ENCODE assay signal across 8 mouse cellular contexts in genomic region chr12:40445648-40446449, GRCm38 (mm10). TPM values are rescaled to one million over a fixed set of nuclear protein-coding genes. Genes with fewer than 3 reads are reported as not detected.
DNase-seq lines count a peak whose midpoint lies in the region; ATAC-seq and TF ChIP-seq lines count a peak whose summit lies in the region.

Gene Zfp277, minus strand, starts transcription at chr12:40445902.
Gene Dock4, plus strand, starts transcription at chr12:40445952.

- H3K4me3 ChIP-seq in MEL (ENCODE audit: control insufficient read depth in 1 of 2, insufficient read depth in 1 of 2, low read depth in 2 of 2, low read length in 2 of 2): peak within 1 kb of the TSS; percentile 87
- peak within 1 kb of the TSS; percentile 83 for H3K4me3 ChIP-seq in cerebellum, adult 2 months (replicated peaks; ENCODE audit: insufficient read depth, low read depth, low read length)
- peak within 1 kb of the TSS; percentile 93 for H3K4me3 ChIP-seq in forebrain, postnatal 0 days (ENCODE audit: low read depth, low read length)
- H3K4me3 ChIP-seq in lung, embryonic 15.5 days: peak within 1 kb of the TSS; percentile 78

- H3K4me2 ChIP-seq in forebrain, postnatal 0 days (ENCODE audit: low read depth): peak within 1 kb of the TSS; percentile 77
- H3K4me2 ChIP-seq in lung, embryonic 15.5 days: peak within 1 kb of the TSS; percentile 87

- no peaks in the 10 kb centered on the region for H3K9me3 ChIP-seq in MEL (replicated peaks; ENCODE audit: insufficient read depth, low read length)
- H3K9me3 ChIP-seq in forebrain, postnatal 0 days (ENCODE audit: low read length): no peaks in the 10 kb centered on the region
- H3K9me3 ChIP-seq in lung, embryonic 15.5 days: no peaks in the 10 kb centered on the region

- no peak within 1 kb of the TSS for H3K27ac ChIP-seq in MEL (ENCODE audit: control insufficient read depth, low read depth, low read length)
- H3K27ac ChIP-seq in cerebellum, adult 2 months (ENCODE audit: insufficient read depth, low read length): peak within 1 kb of the TSS; percentile 87
- peak within 1 kb of the TSS; percentile 90 for H3K27ac ChIP-seq in forebrain, postnatal 0 days (ENCODE audit: low read depth, low read length)
- peak within 1 kb of the TSS; percentile 85 for H3K27ac ChIP-seq in lung, embryonic 15.5 days

- TF ChIP-seq EP300 in MEL (IDR thresholded peaks at IDR 0.05; ENCODE audit: low read depth in 1 of 2, low read length in 2 of 2): no peak

- DNase-seq in MEL (ENCODE audit: low read depth, low spot score): peak; percentile 99
- DNase-seq in cerebellum, adult 2 months: peak; percentile 99 to 100
- peak; percentile 100 for DNase-seq in forebrain, postnatal 0 days
- peak; percentile 99 for DNase-seq in heart, postnatal 4 days
- DNase-seq in layer of hippocampus, adult 8-10 months (ENCODE audit: low spot score in 2 of 2): peak; percentile 99
- peak; percentile 98 for DNase-seq in ovary, adult 18-20 months (ENCODE audit: low spot score)
- DNase-seq in thymus, postnatal 0 days (ENCODE audit: low spot score): peak; percentile 100

- peak in 1 of 2 experiments; percentile 53; a peak in 1 of 4 replicates for TF ChIP-seq POLR2A in MEL (IDR thresholded peaks at IDR 0.05; ENCODE audit: control insufficient read depth in 1 of 2, insufficient read depth in 1 of 2, low read depth in 1 of 2, low read length in 2 of 2, poor library complexity in 1 of 2)
- peak; percentile 59 for TF ChIP-seq POLR2A in cerebellum, adult 2 months (IDR thresholded peaks at IDR 0.05; ENCODE audit: borderline replicate concordance, insufficient read depth, low read length)

- WGBS in cerebellum, adult 2 months: under 1% methylated on average over 79 of the region's 80 CpGs
- WGBS in forebrain, postnatal 0 days: under 1% methylated on average over 80 of the region's 80 CpGs
- under 1% methylated on average over 80 of the region's 80 CpGs for WGBS in lung, embryonic 15.5 days

- H3K4me1 ChIP-seq in MEL (ENCODE audit: control insufficient read depth in 1 of 2, insufficient read depth in 2 of 2, low read length in 2 of 2): no peaks in the 10 kb centered on the region; a peak in 2 of 4 replicates
- H3K4me1 ChIP-seq in cerebellum, adult 2 months (ENCODE audit: control insufficient read depth, insufficient read depth, low read length): peaks cover 4% of the 10 kb centered on the region; the same call in 1 of the 2 replicates
- H3K4me1 ChIP-seq in forebrain, postnatal 0 days (ENCODE audit: insufficient read depth): peaks cover 12% of the 10 kb centered on the region; the same call in 1 of the 2 replicates
- peaks cover 34% of the 10 kb centered on the region for H3K4me1 ChIP-seq in lung, embryonic 15.5 days

- H3K36me3 ChIP-seq in MEL (ENCODE audit: control insufficient read depth in 1 of 2, insufficient read depth in 2 of 2, low read length in 2 of 2): peaks cover 0 to 3% of the 10 kb centered on the region in 2 experiments; a peak in 1 of 4 replicates
- H3K36me3 ChIP-seq in forebrain, postnatal 0 days (ENCODE audit: insufficient read depth): no peaks in the 10 kb centered on the region
- no peaks in the 10 kb centered on the region for H3K36me3 ChIP-seq in lung, embryonic 15.5 days

- no peak for TF ChIP-seq RAD21 in MEL (IDR thresholded peaks at IDR 0.05; ENCODE audit: low read depth, low read length)

- peak; percentile 97 for ATAC-seq in forebrain, postnatal 0 days
- peak; percentile 98 for ATAC-seq in lung, embryonic 15.5 days (ENCODE audit: borderline replicate concordance, extremely low read depth, low FRiP score, low TSS enrichment)

- no peaks in the 10 kb centered on the region for H3K79me2 ChIP-seq in MEL (ENCODE audit: control insufficient read depth, insufficient read depth, low read length, poor library complexity)

- no peak for TF ChIP-seq CTCF in MEL (IDR thresholded peaks at IDR 0.05 in 2 of 3, conservative IDR thresholded peaks at IDR 0.05 in 1 of 3; ENCODE audit: control insufficient read depth in 1 of 3, insufficient read depth in 1 of 3, low read depth in 2 of 3, low read length in 3 of 3, poor library complexity in 1 of 3, severe bottlenecking in 1 of 3)
- TF ChIP-seq CTCF in cerebellum, adult 2 months (IDR thresholded peaks at IDR 0.05; ENCODE audit: borderline replicate concordance, insufficient read depth, low read depth, low read length): no peak
- TF ChIP-seq CTCF in forebrain, postnatal 0 days (IDR thresholded peaks at IDR 0.05; ENCODE audit: low read depth): peak; percentile 11; the same call in 1 of the 2 replicates

- peak within 1 kb of the TSS; percentile 58 for H3K9ac ChIP-seq in MEL (ENCODE audit: control insufficient read depth, low read depth, low read length, poor library complexity, severe bottlenecking)
- peak within 1 kb of the TSS; percentile 68 for H3K9ac ChIP-seq in forebrain, postnatal 0 days
- peak within 1 kb of the TSS; percentile 80 for H3K9ac ChIP-seq in lung, embryonic 15.5 days

- peaks cover 10 to 11% of the 10 kb centered on the region in 2 experiments for H3K27me3 ChIP-seq in MEL (ENCODE audit: control insufficient read depth in 1 of 2, insufficient read depth in 2 of 2, low read length in 2 of 2)
- no peaks in the 10 kb centered on the region for H3K27me3 ChIP-seq in cerebellum, adult 2 months (ENCODE audit: control insufficient read depth, insufficient read depth, low read length)
- H3K27me3 ChIP-seq in forebrain, postnatal 0 days (ENCODE audit: insufficient read depth, low read length): no peaks in the 10 kb centered on the region
- no peaks in the 10 kb centered on the region for H3K27me3 ChIP-seq in lung, embryonic 15.5 days

TF ChIP-seq in MEL, 35 proteins besides CTCF, POLR2A, EP300 and RAD21:
- no peak for TF ChIP-seq TCF12 (IDR thresholded peaks at IDR 0.05; ENCODE audit: low read depth, low read length)
- no peak for TF ChIP-seq ZMIZ1 (IDR thresholded peaks at IDR 0.05; ENCODE audit: low read depth, low read length)
- no peak for TF ChIP-seq TBP (IDR thresholded peaks at IDR 0.05; ENCODE audit: low read depth, low read length)
- no peak for TF ChIP-seq MAFK (IDR thresholded peaks at IDR 0.05; ENCODE audit: borderline replicate concordance, low read depth, low read length)
- no peak for TF ChIP-seq CHD2 (IDR thresholded peaks at IDR 0.05; ENCODE audit: low read length)
- peak; percentile 50; the same call in 1 of the 2 replicates for TF ChIP-seq SIN3A (IDR thresholded peaks at IDR 0.05; ENCODE audit: low read length)
- no peak for TF ChIP-seq GABPA (IDR thresholded peaks at IDR 0.05; ENCODE audit: low read depth, low read length)
- no peak for TF ChIP-seq E2F4 (IDR thresholded peaks at IDR 0.05; ENCODE audit: borderline replicate concordance, low read depth, low read length)
- TF ChIP-seq MXI1 (IDR thresholded peaks at IDR 0.05; ENCODE audit: low read depth, low read length): peak; percentile 77
- 0 out of 2 replicates have a peak, but pooled peaks have one; percentile 36 for TF ChIP-seq NRF1 (IDR thresholded peaks at IDR 0.05; ENCODE audit: insufficient read depth, low read depth, low read length, poor library complexity, severe bottlenecking)
- TF ChIP-seq ZNF384 (IDR thresholded peaks at IDR 0.05; ENCODE audit: low read depth, low read length): no peak
- peak; percentile 97 for TF ChIP-seq HCFC1 (IDR thresholded peaks at IDR 0.05; ENCODE audit: low read depth, low read length)
- TF ChIP-seq ELF1 (IDR thresholded peaks at IDR 0.05; ENCODE audit: low read depth, low read length): peak; percentile 85
- no peak for TF ChIP-seq MAX (IDR thresholded peaks at IDR 0.05; ENCODE audit: low read length)
- TF ChIP-seq RCOR1 (IDR thresholded peaks at IDR 0.05; ENCODE audit: low read depth, low read length): no peak
- peak; percentile 92; the same call in 1 of the 2 replicates for TF ChIP-seq MAZ (IDR thresholded peaks at IDR 0.05; ENCODE audit: low read depth, low read length)
TF ChIP-seq in MEL: peak in this region for 6.

RNA-seq across cellular contexts. Expression of gene Zfp277, which starts in this region (rescaled TPM):
- total RNA-seq in MEL (2012; rRNA removed): 1.1 TPM in 2 replicates
- polyA plus RNA-seq in MEL (2012; ENCODE audit: insufficient read depth in 1 of 2, insufficient read length in 2 of 2, low read depth in 1 of 2, low replicate concordance in 2 of 2, missing spikeins in 1 of 2): 1 to 10 TPM in 1 of 2 experiments, not detected in 1; 1.9 TPM
- polyA plus RNA-seq in cerebellum, adult 2 months (2012; rRNA removed): 14.3 and 15.8 TPM in 2 replicates
- 31.8 and 34.4 TPM in 2 replicates for total RNA-seq in forebrain, postnatal 0 days (2014; rRNA removed)
- 30.7 and 31.6 TPM in 2 replicates for polyA plus RNA-seq in forebrain, postnatal 0 days (2015; fragmentation: Nextera tagmentation; extraction: Ambion mirVana)
- total RNA-seq in heart, postnatal 4 days (2021): 10 to 100 TPM; 18.7 to 19.6 TPM
- 10 to 100 TPM; 26.3 to 28.7 (median 26.9) TPM for total RNA-seq in layer of hippocampus, adult 8-10 months (2022)
- polyA plus RNA-seq in lung, embryonic 15.5 days (2015; fragmentation: Nextera tagmentation; extraction: Ambion mirVana): 41.5 and 43.8 TPM in 2 replicates
- polyA plus RNA-seq in thymus, postnatal 0 days (2015; fragmentation: Nextera tagmentation; extraction: Ambion mirVana): 27.9 and 28.9 TPM in 2 replicates

RNA-seq across cellular contexts. Expression of gene Dock4, which starts in this region (rescaled TPM):
- total RNA-seq in MEL (2012; rRNA removed): 0.08 and 0.13 TPM in 2 replicates
- under 1 TPM in 1 of 2 experiments, not detected in 1; 0.17 TPM for polyA plus RNA-seq in MEL (2012; ENCODE audit: insufficient read depth in 1 of 2, insufficient read length in 2 of 2, low read depth in 1 of 2, low replicate concordance in 2 of 2, missing spikeins in 1 of 2)
- 35.6 and 41.5 TPM in 2 replicates for polyA plus RNA-seq in cerebellum, adult 2 months (2012; rRNA removed)
- 27.5 and 30.9 TPM in 2 replicates for total RNA-seq in forebrain, postnatal 0 days (2014; rRNA removed)
- polyA plus RNA-seq in forebrain, postnatal 0 days (2015; fragmentation: Nextera tagmentation; extraction: Ambion mirVana): 3.6 and 10.5 TPM in 2 replicates
- total RNA-seq in heart, postnatal 4 days (2021): 10 to 100 TPM; 21.0 to 24.0 TPM
- 100 to 1,000 TPM; 196 to 242 (median 222) TPM for total RNA-seq in layer of hippocampus, adult 8-10 months (2022)
- polyA plus RNA-seq in lung, embryonic 15.5 days (2015; fragmentation: Nextera tagmentation; extraction: Ambion mirVana): 23.2 and 28.0 TPM in 2 replicates
- polyA plus RNA-seq in thymus, postnatal 0 days (2015; fragmentation: Nextera tagmentation; extraction: Ambion mirVana): 0.91 and 1.2 TPM in 2 replicates

Comparison
In these comparisons a context has a peak if more than half of its experiments do, and no peak if none do; other contexts are left out.
1. RNA of gene Dock4 (total RNA-seq): 196 to 242 TPM in layer of hippocampus, adult 8-10 months, 27.5 to 30.9 TPM in forebrain, postnatal 0 days and 21.0 to 24.0 TPM in heart, postnatal 4 days; 0.08 to 0.13 TPM in MEL; every median in the first group is over 10 times any median in the second.
2. Peak in every context shown above with its lines, with median percentiles within 50 percentile points of each other: DNase-seq, H3K4me3 ChIP-seq and H3K9ac ChIP-seq.